Mouse (Mus musculus): ENCODE measurements at regions not wholly inside any gene's neighbourhood (a gene's known extent, or its start where the extent isn't known, plus 50 kb on each side); places are given as distances from the start of the nearest gene placed in this dataset.
A peak's percentile ranks its signal among the peaks of the same experiment; 100 is the strongest.
"Not testable (repeated sequence)": the region's sequence is repeated elsewhere in the genome, so short reads cannot be mapped to it uniquely, and the experiment has no call there.

DNA sequence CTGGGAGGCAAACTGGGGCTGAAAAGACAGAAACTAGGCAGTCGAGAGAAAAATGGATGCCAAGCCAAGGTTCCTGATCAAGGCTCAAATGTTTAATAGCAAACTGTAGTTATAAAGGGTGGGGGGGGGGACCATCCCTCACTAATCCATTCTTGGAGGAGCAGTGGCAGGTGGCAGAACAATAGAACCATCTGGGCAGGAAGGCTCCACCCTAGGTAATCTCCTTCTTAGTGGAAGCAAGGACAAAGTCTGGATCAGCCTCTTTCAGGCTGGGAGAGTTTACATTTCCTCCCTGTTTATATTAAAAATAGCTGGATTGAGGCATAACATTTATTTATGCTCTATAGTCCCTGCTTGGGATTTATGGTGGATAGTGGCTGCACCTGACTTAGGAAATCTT is 180.8 kb downstream of the Cdh9 start:
- DNase-seq (ENCODE audit: low spot score in 2 of 2): no peak

DNA sequence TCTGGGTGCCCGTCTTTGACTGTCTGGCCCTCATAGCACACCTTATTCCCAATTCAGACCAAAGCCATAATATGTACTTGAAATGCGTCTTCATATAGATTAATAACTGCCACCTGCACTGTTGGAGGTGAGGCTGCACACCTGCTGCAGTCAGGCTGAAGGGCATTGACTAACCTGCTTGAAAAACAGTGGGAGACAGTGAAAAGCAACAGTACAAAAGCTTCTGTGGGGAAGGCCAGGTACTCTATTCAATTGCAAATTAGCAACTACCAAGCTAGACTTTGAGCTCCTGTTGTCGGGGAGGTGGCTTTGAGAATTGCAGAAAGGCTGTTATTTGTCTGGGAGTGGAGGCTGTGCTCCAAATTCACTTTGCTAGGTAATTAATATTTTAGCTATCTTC is 181.4 kb downstream of the Cdh9 start:
- not testable (repeated sequence) for DNase-seq (ENCODE audit: low spot score in 2 of 2)

DNA sequence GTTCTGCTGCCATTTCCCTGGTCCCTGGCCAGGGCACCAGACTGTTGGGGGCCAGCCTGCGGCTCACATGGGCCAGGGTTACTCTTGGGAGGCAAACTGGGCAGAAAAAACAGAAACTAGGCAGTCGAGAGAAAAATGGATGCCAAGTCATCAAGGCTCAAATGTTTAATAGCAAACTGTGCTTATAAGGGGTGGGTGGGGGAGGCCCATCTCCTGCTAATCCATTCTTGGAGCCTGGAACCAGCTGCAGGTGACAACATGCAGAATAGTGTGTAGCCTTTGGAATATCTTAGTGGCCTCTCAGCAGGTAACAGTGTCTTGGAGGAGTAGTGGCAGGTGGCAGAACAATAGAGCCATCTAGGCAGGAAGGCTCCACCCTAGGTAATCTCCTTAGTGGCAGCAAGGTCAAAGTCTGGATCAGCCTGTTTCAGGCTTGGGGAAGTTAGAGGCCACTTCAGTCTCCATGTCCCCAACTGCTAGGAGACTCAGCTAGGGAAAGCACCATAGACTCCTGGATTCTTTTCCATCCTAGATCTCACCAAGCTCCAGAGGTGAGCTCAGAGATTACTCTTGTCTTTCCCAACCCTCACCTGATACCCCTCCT is 186.5 kb downstream of the Cdh9 start:
- no peak for DNase-seq (ENCODE audit: low spot score in 2 of 2)

DNA sequence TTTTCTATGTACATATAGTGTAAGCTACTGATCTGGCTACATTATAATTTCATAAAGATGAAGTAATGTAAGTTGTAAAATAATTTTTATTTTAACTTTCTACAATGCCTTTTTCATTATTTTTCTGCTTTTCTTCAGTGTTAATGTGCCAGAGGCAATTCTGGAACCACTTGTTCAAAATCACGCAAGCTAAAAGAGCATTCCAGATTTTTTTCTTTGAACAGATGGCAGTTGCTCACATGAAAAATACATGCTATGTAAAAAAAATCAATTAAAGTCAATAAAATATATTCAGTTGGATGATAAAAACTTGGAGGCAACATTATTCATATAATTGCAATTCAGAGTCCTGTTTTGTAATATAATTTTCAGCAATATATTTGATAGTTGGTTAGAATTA is 194.7 kb downstream of the Cdh9 start:
- DNase-seq (ENCODE audit: low spot score in 2 of 2): no peak

DNA sequence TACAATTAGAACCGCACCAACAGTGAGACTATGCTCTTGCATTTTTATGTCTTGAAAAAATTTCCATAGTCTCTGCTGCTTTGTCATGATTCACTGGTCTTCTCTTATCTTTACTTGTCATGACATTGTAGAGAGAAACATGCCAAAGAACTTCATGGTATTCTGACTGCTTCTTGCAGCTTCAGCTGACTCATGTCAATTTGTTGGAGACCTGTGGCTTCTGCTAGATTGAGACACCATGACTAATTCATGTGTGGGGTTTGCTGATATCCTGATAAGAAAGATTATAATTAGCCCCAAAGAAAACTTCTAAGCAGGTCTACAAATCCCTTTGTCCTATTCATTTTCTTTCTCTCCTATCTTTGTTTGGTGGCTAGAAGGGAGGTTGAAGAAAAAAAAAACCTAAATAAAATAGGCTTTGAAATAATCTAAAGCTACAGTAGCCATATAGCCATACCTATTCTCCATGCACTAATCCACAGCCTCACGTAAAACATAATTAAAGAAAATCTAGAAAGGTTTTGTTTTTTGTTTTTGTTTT is 204.7 kb downstream of the Cdh9 start:
- DNase-seq (ENCODE audit: low spot score in 2 of 2): no peak

DNA sequence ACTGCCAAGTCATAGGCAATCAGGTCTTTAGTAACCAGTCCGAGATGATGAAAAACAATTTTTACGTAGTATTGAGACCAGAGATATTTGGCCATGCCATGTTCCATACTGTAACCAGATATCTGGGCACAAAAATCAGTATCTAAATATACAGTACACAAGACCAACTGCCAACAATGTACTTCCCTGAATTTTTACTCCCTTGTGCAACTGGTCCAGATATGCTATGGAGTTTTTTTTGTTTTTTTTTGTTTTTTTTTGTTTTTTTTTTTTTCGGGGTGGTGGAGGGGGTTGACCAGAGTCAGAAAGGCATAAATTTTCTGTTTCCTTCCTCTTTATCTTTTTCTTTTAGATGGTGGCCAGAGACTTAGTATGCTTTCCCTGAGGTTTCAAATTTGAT is 205.9 kb downstream of the Cdh9 start:
- DNase-seq (ENCODE audit: low spot score in 2 of 2): no peak

DNA sequence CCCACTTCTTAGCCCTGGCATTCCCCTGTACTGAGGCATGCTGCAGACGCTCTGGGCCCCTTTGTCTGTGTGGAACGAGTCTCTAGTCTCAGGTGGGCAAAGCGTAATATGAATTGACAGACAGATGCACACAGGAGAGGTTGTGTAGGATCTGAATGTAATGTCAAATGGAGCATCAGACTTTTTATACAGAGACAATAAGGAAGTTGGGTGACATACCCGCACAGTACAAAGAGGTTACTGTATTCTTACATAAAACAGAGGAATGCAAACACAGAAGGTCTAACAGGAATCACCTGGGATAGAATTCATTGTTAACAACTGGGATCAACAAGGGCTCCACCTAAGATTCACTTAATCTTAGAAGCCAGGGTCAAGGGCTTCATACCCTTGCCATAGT is 247.3 kb downstream of the Cdh9 start:
- not testable (repeated sequence) for DNase-seq (ENCODE audit: low spot score in 2 of 2)

DNA sequence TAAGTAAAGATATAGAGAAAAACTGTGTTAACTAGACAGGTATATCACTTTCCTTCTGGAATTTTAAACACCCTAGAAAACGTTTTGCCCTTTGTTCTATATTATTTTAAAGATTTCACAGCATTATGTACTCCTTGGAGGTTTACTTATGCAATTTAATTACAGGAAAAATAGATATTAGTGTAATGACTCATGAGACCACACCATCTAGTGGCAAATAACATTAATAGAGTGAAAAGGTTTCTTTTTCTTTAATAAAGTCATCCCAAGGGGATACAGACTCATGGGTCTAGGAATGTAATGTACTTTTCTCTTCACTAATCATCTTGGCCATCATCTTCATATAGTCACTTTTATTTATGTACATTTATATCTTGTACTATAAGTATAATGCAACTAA is 262.3 kb downstream of the Cdh9 start:
- DNase-seq (ENCODE audit: low spot score in 2 of 2): no peak

DNA sequence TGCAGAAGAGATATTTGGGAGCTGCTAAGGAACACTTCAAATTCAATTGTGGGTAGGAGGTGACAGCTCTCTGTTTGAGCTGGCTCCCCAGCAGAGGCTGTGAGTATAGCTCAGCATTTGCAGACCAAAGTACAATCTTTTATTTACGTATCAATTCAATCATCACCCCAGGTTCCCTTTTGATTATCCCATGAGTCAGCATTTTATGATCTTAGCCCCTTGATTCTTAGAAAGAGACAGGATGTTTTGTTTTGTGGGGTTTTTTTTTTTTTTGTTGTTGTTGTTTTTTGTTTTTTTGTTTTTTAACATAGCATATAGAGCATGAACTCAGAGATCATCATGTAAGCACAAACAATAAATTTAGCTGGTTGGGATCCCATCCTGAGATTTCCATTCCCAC is 267.1 kb downstream of the Cdh9 start:
- DNase-seq (ENCODE audit: low spot score in 2 of 2): no peak

DNA sequence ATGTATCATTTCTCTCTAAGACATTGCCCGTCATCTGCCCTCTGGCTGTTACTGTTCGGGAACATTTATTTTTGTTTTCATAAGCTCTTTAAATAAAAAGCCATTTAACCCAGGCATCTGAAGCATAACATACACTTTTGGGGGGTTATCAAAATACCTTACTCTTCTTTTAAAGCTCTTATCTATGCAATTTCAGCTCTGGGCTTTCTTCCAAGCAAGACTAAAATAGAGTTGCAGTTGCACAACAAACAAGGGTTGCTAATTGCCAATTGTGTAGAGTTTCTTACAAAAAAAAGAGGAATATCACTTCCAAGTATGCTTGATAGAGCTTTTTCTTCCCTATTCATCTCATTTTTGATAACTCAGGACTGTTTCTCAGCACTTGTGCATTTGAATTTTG is 277.6 kb downstream of the Cdh9 start:
- no peak for DNase-seq (ENCODE audit: low spot score in 2 of 2)

DNA sequence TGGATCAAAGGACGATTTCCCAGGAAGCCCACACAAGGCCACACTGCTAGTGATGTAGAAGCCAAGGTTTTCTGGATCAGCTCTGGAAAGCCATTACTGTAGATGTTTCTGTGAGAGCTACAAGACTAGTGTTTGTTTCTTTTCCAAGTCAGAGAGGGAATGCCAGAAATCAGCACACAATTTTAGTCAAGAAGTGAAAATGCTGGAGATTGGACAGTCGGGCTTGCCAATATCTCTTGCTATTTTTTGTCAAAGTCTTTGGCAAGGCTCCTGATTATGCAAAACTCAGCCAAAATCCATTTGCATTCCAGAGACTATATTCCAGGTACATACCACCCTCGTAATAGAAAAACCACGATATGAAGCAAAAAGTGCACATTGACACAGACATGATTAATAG is 279.3 kb downstream of the Cdh9 start:
- DNase-seq (ENCODE audit: low spot score in 2 of 2): peak in 1 of 2 experiments; percentile 27

DNA sequence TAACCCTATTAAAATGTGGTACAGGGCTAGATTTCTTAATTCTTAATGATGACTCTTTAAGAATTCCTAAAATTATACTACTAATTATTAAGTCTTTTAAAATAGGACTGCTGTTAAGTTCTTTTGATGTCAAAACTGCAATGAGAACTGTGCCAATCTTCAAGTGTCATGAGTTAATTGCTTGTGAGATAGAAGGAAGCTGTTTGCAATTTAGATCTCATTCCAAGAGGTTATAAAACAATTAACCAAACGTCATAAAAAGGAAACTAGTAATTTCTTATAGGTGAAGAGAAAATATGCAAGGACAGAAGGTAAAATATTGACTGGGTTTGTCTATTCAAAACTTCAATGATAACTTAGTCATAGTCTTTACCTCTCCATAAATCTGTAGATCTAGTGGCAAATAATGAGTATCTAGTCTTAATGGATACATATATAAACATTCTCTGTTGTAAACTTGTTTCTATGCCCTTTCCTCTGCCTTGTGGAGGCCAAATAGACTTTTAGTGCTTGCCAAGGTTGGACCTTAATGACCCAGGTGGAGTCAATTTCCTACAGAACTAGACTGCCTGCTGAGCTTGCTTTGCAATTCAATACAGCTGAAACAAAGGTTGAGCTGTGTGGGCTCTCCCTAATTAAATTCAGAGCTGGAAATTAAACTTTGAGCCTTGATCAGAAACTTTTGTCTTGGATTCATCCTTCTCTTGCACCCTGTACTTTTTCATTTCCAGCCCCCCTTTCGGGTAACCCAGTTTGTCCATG is 320.5 kb downstream of the Cdh9 start:
- DNase-seq (ENCODE audit: low spot score in 2 of 2): no peak

DNA sequence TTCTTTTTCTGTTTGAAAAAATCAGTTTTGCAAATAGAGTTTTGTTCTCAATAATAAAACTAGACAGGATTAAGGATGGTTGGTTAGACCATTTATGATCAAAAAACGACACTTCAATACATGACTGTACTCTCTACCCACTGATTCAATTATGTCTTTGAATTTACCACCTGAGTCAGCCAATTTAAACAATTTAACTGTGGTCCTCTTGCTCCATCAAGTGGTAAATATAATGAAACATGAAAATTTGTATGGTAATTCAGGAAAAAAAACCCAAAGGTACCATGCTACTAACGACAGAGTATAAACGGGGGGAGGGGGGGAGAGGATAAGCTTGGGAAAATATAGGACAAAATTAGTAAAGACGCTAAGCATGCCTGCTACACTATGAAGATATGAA is 341.2 kb downstream of the Cdh9 start:
- DNase-seq (ENCODE audit: low spot score in 2 of 2): no peak

DNA sequence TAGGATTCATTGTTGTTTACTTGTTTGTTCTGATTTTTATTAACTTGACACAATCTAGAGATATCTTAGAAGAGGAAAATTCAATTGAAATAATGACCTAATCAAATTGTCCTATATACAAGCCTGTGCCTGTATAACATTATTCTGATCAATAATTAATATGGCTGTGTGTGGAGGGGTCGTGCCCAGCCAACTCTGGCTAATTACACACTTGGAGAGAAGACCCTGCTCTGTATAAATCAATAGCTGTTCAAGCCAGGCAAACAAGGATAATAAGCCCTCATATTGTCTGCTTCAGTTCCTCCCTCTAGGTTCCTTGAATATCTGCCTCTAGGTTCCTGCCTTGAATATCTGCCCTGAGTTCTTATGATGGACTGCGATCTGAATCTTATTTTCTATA is 355.5 kb downstream of the Cdh9 start:
- DNase-seq (ENCODE audit: low spot score in 2 of 2): no peak

DNA sequence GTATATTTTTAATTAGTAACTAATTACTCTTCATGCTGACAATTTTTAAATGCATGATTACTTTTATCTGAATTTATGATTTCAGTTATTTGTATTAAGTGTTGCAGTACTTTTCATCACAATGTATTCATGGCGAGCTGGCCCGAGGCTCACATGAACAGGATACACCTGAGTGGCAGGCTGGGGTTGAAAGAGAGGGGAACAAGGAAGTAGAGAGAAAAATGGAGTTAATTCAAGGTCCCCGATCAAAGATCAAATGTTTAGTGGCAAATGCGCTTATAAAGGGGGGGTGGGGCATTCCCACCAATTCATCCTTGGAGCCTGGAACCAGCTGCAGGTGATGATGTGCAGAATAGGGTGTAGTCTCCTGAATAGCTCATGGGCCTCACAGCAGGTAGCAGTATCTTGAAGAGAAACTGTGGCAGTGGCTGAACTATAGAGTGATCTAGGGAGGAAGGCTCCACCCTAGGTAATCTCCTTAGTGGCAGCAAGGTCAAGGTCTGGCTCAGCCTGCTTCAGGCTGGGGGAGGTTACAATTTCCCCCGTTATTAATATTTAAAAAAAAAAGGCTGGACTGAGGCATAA is 360.2 kb downstream of the Cdh9 start:
- DNase-seq (ENCODE audit: low spot score in 2 of 2): no peak

DNA sequence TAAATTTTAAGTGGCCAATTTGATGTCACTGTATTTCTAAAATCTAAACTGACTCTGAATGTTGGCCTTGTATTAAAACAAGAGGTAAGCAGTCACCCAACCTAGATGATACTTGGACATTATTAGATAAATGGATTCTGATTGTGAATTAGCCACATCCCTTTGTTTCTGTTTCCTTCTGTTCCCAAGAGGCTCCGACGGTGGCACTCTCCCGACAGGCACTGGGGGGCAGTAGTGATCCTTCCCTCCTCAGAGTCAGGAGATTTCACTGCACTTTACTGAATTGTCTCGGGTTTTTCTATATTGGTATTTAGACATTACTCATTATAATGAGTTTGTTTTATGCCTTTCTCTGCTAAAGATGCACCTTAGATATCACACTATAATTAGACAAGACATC is 370.4 kb downstream of the Cdh9 start:
- peak; percentile 13 to 32 for DNase-seq (ENCODE audit: low spot score in 2 of 2)

DNA sequence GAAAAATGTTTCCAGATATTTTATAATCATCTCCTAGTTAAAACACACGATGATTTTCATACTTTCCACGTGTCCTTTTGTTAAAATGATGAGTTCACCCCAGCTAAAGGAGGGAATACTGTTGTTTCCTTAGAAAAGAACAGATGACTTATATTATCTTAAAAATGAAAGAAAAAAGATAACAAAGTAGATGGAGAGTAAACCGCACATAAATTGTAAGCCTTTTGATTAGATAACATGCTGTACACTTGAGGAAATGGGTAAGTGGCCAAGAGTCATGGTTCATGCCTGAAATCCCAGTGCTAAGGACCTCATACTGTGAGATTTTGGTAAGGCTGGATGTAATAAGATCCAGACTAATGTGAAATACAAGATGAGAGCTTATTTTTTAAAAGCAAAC is 372.6 kb downstream of the Cdh9 start:
- DNase-seq (ENCODE audit: low spot score in 2 of 2): no peak

DNA sequence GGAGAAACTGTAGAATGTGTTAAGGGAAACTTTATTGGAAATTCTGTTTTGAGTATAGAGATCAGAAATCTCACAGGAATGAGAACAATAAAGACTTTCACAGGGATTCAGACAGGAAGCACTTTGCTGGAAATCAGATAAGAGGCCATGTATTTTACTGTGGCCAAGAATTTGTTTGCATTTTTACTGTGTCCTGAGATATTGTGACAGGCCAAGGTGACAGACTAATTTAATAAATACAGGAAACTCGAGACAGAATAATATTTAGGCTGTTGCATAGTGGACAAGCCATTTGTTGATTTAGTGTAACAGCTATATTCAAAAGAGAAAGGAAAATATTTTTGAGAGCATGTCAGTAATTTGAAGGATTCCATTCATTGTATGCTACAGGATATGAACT is 407.2 kb downstream of the Cdh9 start:
- no peak for DNase-seq (ENCODE audit: low spot score in 2 of 2)

DNA sequence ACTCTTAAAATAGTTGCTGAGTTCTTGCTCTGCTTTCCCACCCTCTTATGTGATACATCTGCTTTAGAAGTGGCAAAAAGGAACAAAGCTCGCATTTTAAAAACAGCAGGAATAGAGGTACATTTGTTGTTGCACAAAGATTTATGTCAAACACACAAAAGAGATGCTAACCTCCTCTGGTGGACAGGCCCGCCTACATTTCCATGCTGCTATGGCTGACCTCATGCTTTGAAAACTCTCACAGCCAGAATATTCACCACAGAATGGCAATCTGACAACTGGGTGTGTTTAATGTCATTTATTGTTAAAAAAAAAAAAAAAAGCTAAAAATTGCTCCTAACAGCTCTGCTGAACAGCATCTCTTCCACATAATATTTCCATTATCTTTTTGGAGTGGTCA is 451.6 kb downstream of the Cdh9 start:
- DNase-seq (ENCODE audit: low spot score in 2 of 2): no peak

DNA sequence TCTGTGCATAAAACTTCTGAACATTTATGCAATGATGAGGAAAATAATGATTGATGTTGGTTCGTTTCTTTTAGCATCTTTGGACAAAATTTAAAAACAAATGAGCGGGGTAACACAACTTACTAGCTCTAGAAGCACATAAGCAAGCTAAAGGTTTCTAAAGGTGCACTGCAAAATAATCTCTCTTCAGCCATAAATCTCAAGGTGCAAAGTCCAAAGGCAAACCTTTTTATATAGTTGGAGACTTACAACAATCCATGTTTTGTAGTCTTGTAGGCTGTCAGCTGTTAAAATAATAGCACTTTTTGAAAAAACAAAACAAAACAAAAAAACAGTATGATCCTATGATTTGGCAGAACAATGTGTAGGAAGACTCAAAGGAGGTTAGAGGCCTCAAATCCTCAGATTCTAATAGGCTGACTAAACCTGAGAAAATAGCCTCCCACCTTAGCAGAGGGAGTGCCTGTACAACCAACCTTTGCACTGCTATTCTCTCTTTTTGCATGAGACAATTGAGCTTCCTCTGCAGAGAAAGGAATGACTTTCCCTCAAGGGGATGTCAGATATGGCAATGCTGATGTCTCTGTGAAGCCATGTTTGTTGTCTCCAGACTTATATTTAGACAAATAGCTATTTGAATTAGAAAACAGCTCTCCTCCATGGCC is 452.9 kb downstream of the Cdh9 start:
- DNase-seq (ENCODE audit: low spot score in 2 of 2): no peak

DNA sequence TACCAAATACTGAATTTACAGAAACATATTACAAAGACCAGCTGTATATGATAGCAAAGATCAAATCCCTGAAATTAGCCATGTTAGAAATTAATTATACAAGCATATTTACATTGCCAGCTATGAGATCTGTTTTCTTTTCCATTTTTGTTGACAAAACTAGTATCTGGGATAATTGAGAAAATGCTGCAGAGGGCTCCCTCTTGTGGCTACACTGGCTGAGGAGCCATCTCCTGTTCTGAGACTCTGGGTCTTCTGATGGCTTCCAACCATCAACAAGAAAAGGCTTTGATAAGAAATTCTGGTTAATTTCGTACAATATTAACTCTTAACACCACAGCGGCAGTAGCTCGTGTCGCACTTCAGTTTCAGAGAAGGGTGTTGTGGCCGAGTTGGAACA is 466.9 kb downstream of the Cdh9 start:
- no peak for DNase-seq (ENCODE audit: low spot score in 2 of 2)

DNA sequence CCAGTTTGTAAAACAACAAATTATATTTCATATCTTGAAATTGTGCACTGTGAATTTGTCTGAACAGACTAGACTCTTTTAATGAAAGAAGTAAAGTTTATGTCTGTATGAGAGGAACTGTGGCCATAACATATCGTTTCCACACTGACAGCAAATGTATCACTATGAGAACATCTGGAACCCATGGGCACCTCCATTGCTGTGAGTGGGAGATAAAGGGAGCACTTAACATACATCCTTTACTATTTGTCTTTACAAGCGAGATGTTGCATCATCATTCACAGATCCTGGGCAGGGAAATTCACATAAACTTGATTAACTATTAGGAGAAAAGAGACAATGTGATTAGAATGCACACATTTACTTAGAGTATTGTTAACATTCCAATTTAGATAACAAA is 476.2 kb downstream of the Cdh9 start:
- DNase-seq (ENCODE audit: low spot score in 2 of 2): no peak

Data from left cerebral cortex, adult 8-10 months (tissue).